Mouse (Mus musculus): ENCODE measurements around the gene Pdrg1.

GRCm38 (mm10) chr2:153047828-153048465 is 32.7 kb upstream of the Pdrg1 start:
- TF ChIP-seq CTCF (IDR thresholded peaks at IDR 0.05; ENCODE audit: control insufficient read depth, insufficient read depth, low read length) (peak; percentile 81), POLR2A (IDR thresholded peaks at IDR 0.05; ENCODE audit: borderline replicate concordance, control insufficient read depth, low read depth, low read length) (no peak)

Data from bone marrow, adult 2 months (tissue).